Mouse (Mus musculus): ENCODE data around the gene Barx2. TPM values are rescaled to one million over a fixed set of nuclear protein-coding genes. Genes with fewer than 3 reads are reported as not detected.

Barx2 gene
- total RNA-seq, 2 experiments from 2014 or later, result 0.71 to 0.84 TPM

DNA sequence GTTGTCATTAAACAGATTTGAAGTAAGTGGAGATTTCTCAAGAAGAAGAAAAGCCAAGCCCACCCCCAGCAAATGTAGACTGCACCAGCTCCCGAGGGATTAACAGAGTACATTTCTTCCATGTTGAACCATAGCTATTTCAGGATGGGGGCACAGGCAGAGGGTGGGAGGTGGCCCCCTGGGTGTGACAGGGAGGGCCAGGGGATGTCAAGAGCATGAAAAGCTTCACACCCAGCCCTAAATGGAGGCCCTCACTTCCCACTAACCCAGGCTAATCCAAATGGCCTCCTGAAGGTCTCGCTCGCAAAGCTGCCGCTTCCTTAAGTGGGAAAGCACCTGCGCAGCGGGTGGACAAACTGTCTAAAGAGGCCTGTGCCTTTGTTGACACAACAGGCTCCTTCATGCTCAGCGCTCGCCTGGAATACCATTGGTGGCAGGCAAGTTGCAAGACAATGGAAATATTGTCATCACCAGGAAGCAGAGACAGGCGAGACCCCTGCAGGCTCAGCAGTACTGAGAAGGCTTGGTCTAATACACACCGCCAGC, 18.4 kb downstream of the Barx2 start:
- no peak for DNase-seq (ENCODE audit: low spot score in 2 of 2)

DNA sequence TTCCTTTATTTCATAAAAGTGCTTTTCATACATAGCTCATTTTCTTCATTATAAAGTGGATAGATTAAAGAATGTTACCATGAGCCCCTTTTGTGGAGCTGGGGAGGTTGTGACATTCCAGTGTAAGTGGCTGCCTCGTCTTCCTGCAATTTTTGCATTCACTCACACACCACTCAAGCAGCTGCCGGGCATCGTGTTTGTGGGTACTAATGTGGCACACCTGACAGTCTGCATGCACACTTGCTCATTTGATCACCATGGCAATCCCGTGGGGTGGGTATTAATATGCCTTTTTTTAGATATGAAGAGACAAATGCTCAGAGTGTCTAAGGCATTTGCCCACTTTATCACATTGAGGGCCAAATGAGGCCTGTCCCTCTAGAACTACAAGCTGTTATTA, 24.9 kb downstream of the Barx2 start:
- no peak for DNase-seq (ENCODE audit: low spot score in 2 of 2)

DNA sequence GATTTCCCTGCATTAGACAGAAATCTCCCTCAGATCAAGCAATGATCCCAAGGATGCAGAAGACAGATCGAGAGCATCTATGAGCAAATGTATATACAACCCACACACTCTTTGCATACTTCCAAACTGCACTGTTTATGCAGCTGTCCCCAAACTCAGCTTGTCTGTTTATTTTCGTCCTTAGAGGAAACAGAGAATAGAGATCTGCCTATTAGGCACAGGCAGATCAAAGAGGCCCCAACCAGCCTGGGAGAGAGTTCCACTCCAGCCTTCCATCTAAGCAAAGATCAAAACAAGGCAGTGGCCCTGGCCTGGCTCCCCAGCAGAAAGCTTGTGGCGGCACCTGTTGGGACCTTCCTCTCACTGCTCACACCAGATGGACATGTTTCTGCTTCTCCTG, 27.0 kb downstream of the Barx2 start:
- no peak for DNase-seq (ENCODE audit: low spot score in 2 of 2)

DNA sequence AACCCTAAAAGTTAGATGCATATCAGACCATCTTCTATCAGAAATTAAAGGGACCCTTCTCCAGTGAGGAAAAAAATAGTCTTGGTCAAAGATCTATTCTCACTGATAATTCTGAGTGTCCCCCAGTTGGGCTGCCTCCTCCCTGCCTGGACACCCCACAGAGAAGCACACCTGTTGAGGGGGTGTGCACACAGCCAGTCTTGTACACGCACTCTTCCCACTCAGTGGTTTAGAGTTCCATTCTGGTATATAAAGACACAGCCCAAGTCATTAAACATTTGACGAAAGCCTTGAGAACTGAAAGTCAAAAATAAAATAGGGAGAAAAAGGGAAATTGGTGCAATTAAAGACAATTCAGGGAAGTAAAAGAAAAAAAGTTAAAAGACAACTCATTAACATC, 30.9 kb downstream of the Barx2 start:
- no peak for DNase-seq (ENCODE audit: low spot score in 2 of 2)

DNA sequence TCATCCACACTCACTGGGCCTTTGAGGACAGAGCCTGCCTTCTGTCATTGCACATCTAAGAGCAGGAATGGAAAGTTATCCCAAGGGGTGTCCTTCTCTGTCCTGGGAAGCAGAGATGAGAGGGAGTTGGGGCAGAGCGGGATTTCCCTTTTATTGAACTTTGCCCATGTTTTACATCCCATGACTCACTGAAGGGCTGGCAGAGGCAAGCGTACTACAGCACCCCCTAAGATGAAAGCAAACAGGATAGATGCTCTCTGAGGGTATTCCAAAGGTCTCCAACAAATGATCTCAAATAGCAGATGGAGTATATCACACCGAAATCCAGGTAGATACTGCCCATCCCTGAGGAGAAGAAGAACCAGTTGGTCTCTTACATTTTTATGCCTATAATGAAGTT, 37.7 kb downstream of the Barx2 start:
- no peak for DNase-seq (ENCODE audit: low spot score in 2 of 2)

DNA sequence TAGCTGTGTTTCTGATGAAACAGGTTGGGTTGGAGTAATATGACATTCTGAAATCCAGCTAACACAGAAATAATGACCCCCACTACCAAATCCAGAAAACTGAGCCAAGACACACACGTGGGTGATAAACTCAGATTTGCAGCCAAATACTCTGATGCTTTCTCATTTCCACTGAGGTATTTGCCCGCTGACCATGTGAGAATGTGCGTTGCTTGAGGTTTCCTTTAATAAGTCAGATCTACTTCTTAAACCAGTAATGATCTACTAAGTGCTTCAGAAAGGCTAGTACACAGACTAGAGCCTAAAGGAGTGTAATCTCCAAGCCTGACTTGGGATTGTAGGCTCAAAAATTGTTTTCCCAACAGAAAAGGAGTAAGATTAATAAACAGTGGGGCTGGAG, 39.0 kb downstream of the Barx2 start:
- DNase-seq (ENCODE audit: low spot score in 2 of 2), result no peak

DNA sequence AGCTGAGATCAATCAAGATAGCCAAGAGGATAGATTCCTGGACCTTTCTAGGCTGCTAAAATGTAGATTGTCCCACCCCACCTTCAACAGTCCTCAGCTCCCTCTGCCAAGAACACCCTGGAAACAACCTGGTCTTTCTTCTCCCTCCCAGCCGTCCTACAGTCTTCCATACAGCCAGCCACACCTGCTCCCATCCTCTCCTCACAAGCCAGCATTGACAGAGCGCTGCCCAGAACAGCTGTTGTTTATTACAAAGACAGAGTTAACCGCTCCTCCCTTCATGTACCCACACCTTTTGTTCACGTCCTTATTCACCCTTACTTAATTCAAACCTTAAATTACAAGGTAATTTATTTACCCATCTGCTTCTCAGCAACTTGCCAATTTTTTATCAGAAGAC, 41.9 kb downstream of the Barx2 start:
- DNase-seq (ENCODE audit: low spot score in 2 of 2), result no peak

DNA sequence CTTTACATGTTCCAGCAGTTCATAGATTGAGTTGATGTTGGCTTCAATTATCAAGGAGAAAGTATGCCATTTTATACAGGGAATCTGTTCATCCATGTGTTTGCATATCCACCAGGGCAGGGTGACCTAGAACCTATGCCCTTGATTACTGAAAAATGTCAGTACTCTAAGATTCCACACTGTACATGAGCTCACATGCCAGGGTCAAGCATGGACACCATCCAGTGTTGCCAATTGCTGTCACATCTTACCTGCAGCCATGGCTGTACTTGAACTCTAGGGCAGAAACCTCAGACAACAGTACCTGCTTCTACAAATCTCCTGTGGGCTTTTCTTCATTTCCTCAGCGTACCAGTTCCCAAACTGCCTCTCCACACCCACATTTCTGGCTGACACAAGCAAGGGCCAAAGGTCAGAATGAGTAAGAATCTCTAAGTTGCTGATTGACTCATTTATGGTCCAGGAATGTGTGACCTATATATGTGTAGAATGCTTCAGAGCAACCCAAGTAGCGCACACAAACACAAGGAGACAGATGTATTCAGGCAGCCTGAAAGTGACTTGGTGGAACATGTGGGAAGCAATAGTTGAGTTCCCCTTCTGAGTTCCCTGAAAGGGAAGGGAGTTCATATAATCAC, 44.3 kb downstream of the Barx2 start:
- DNase-seq (ENCODE audit: low spot score in 2 of 2), result no peak

DNA sequence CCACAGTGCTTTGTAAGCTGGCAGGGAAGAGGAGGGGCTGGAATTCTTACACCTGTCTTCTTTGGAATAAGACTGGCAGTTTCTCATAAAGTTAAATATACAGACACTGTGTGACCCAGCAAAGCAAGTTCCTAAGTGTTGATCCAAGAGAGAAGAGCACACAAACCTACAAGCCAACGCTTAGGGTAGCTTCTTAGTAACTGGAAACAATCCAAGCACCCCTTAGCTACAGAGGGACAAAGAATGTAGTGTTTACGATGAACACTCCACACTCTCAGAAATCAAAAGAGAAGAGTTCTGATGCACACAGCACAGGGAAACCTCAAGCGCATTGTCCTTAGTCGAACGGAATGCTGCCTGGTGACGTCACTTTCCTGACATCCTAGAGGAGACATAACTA, 49.4 kb downstream of the Barx2 start:
- no peak for DNase-seq (ENCODE audit: low spot score in 2 of 2)

DNA sequence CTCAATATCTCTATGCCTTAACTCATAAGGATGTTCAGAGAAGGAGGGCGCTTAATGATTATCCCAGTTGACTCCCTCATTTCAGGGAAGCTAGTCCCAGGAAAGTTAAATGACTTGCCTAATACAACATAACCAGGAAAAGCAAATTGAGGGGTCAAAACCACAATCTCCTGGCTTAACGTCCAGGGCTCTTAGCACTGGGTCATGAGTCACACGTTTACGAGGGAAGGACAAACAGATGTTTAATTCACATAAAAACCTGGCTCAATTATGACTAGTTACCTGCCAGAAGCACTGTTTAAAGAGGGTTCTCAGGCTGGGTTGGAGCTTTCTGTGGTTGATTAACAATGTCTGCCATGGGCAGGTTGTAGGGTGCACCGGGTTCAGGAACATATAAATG, 53.8 kb downstream of the Barx2 start:
- DNase-seq (ENCODE audit: low spot score in 2 of 2), result no peak

DNA sequence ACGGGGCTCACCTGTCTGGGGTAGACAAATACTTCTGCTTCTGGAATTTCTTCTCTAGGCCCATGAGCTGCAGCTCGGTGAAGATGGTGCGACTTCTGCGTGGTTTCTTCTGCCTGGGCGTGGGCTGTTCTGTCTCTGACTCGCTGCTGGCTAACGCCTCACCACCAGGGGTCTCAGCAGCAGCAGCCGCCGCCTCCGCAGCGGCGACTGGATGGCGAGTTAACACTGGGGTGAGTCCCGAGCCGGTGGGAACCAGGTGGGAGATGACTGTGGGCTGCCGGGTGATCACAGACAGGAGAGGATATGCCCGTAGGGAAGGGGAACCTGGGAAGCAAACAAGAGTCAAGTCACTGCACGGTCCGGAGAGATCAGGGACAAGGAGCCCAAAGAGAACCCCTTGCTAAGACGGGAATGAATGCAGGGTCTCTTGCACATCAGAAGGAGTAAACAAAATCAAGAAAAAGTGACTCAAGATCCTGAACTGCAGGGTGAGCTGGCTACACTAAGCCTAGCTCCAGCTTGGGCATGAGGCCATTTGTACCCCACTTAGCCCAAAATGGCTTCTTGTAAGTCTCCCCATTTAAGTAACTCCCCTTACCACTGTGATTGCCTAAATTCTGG, 54.4 kb downstream of the Barx2 start:
- no peak for DNase-seq (ENCODE audit: low spot score in 2 of 2)

DNA sequence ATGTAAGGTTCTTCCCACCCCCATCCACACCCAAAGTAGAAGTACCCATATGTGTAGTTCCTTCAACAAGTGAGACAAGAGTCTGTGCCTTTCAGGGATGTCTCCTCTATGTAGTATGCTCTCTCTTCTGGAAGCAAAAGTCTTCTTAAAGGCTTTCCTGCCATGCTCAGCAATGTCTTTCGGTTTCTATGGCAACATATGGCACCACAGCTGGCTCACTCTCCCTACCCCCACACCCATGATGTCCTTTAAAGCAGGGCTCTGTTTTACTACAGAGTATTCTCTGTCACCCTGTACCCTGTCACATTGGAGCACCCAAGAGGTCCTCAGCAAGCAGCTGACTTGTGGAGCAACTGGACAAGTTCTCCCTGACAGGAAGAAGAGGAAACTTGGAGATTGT, 55.8 kb downstream of the Barx2 start:
- peak in 1 of 2 experiments; percentile 40 for DNase-seq (ENCODE audit: low spot score in 2 of 2)

DNA sequence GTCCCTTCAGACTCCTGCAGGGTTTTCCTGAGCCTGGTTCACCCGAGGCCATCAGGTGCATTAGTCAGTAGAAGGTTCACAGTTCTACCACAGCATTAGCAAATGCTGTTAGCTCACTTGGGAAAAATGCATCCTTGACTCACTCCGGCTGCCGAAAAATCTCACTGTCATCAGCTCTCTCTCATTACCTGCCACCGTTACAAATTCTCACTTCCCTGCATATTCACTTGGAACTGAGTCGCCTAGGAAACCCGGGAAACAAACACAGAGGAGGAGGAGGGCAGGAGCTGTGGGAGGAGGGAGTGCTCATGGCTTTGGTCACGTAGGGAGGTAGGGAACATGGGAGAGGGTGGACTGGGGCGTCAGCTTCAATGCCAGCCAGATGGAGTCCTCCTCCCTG, 56.8 kb downstream of the Barx2 start:
- DNase-seq (ENCODE audit: low spot score in 2 of 2), result peak in 1 of 2 experiments; percentile 5

DNA sequence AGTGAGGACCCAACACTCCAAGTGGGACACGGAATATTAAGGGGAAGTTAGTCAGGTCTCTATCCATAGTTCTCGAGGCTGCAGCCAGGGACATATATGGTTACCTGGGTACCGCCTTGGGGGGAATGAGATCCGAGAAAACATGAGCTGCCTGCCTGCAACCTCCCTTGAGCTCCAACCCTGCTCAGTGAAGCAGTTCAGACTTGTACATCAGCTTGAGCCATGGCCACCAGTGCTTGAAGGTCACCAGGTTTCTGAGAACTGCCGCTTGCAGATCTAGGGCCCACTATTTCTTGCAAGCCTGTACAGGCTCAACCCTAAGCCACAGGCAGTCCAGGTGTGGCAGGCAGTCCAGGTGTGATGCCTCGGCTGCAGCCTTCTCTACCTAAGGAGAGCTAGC, 57.6 kb downstream of the Barx2 start:
- no peak for DNase-seq (ENCODE audit: low spot score in 2 of 2)

DNA sequence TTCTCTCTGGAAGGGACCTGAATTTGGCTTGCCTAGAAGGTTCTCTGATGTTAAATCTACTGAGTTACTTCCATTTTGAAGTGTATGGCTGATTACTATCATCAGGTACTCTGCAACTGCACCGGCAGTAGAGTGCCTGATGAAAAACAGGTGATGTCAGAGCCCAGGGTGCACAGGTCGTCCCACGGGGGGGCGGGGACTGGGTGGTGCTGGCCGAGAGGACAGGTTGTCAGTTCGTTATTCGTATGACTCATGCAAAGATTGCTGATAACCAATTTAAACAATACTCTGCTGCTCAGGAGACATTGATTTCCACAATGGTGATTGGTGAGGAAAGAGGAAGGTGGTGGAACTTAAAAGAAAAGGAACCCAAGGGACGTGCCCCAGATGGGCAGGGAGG, 61.6 kb downstream of the Barx2 start:
- no peak for DNase-seq (ENCODE audit: low spot score in 2 of 2)

DNA sequence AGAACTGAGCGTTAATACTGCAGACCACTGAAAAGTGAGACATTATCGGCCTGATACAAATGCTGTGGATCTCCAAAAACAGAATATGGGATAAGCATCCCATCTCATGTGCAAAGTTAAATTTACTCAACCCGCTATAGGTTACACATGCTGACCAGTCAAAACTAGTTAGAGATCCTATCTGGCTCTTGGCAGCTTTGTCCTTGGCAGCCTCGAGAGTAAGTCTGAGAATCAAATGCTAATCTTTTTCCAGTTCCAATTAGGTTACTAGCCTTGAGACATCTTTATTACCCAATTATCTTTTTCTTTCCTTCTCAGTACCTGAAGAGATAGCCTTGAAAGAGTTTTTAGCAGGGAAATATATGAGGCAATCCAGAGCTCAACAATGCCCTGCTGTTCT, 62.6 kb downstream of the Barx2 start:
- no peak for DNase-seq (ENCODE audit: low spot score in 2 of 2)

DNA sequence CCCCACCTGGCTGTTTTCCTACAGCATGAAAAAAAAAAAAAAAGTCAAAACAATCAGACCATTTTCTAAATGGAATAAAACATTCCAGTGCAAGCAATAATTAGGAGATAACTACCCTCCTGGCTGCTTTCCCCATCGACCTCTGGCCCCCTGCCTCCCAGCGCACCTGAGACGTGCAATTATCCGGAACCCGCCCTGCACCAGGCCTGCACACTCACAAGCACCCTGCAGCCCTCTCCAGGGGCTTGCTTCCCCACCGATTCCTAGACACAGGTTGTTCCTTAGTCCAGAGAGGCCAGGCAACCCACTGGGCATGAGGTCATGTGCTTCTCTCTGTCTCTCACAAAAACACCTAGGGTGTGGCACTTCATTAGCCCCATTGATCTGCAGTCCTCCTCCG, 63.9 kb downstream of the Barx2 start:
- no peak for DNase-seq (ENCODE audit: low spot score in 2 of 2)

DNA sequence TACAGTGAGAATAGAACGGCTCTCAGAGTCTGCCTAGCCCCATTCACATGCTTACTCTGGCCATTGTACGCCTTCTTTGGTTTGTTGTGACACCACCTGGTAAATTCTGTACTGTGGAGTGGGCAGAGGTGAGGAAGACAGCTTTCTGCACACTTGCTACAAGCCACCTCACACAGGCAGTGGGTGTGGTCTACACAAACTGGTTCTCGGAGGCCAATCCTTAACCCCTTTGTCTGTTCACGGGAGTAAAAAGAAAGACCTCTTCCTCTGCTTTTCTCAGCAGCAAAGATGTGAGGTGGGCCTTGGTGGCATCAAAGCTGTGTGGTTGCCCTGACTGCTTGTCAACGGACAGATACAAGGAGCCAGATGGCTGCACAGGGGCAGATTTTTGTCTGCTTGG, 68.6 kb downstream of the Barx2 start:
- peak in 1 of 2 experiments; percentile 20 for DNase-seq (ENCODE audit: low spot score in 2 of 2)

DNA sequence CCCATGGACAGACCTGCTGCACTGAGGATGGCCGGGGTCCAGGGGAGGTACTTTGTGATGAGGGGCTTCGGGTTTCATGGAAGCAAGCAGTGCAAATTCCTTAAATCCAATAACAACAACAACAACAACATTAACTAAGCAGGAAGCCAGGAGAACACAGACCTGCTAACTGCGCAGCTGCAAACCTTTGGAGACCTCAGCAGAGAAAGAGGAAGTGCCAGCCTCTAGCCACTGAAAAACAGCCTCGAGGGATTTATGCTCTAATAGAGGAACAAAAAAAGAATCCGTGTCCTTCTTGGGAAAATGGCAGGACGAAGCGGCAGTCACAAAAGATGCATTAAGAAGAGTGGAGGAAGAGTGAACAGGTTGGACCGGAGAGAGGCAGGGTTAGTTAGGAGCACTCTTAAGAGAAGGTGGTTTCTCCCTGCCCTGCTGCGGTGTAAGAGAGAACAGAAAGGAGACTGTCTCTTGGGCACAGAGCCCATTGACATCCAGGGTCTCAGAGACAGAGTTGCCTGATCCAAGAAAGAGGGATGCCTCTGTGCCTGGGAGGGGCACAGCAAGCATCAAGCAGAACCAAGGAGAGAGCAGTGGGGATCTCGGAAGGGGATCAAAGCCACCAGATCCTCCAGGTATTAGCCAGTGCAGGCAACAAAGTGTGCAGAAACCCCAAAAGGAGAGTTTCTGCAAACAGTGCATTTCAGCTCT, 72.0 kb downstream of the Barx2 start:
- no peak for DNase-seq (ENCODE audit: low spot score in 2 of 2)

DNA sequence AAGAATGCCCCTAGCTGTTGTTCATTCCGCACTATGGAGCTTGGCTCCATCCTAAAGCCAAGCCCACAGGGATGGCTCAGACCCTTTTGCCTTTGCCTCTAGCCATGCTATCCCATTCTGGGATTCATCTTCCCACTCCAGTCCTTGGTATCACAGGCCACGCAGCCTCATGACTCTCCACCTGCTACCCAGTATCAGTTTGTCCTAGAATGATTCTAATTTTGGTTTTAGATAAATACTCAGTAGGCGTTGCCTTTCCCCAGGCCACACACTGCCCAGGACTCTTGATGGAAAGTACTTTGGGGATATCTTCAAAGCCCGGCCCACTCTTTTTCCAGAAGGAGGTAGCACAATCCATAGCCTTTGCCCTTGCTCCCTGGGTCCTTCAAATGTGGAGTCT, 72.7 kb downstream of the Barx2 start:
- no peak for DNase-seq (ENCODE audit: low spot score in 2 of 2)

DNA sequence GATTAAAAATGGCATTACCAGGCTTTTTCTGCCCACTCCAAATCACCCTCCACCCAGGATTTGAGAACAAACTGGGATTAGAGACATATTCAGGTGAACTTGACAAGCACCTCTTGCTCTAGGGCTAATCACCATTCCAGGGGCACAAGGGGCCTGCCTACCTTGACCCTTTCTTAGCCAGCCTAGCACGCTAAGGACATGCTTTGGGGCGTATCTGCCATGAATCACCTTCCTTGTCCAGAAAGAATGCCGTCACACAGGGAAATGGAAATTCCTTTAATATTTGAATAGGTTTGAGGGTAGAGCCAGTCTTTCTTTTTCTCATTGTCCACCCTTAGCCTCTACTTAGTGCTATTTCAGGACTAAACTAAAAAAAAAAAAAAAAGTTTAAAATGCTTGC, 73.2 kb downstream of the Barx2 start:
- no peak for DNase-seq (ENCODE audit: low spot score in 2 of 2)
